Mouse (Mus musculus): ENCODE results near the gene Wasl. TPM values are rescaled to one million over a fixed set of nuclear protein-coding genes. Genes with fewer than 3 reads are reported as not detected.

Gene Wasl
- polyA plus RNA-seq, 1 experiment from 2014 or later = 74.8 TPM

DNA sequence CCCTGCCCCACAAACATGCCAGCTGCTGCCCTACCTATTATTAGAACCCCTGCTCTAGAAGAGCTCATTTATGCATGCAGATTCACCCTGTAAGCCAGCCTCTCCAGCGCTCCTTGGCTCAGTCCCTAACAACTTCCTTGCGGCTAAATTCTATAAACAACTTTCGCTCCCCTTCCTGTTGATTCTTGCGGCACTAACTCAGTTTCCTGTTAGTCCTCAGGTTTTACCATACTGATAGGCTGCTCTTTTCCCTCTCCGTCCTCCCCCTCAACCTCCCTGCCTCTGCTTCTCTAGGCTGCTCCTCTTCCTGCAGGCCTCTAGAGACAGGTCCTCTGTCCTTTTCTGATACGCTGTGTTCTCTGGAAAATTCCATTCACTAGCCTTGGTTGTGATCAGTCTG lies 93.7 kb downstream of the Wasl start:
- ATAC-seq (ENCODE audit: insufficient number of reproducible peaks, insufficient read depth, low FRiP score, low TSS enrichment) = no peak
- Histone ChIP-seq H3K27ac (no peak overlapping the region), H3K4me2 (replicated peaks) (no peak overlapping the region), H3K4me3 (no peak overlapping the region), H3K9me3 (no peaks in the 10 kb centered on the region), H3K36me3 (no peaks in the 10 kb centered on the region), H3K9ac (no peak overlapping the region), H3K27me3 (no peaks in the 10 kb centered on the region), H3K4me1 (no peaks in the 10 kb centered on the region)
- WGBS = 74% methylated on average over 6 of the region's 6 CpGs

DNA sequence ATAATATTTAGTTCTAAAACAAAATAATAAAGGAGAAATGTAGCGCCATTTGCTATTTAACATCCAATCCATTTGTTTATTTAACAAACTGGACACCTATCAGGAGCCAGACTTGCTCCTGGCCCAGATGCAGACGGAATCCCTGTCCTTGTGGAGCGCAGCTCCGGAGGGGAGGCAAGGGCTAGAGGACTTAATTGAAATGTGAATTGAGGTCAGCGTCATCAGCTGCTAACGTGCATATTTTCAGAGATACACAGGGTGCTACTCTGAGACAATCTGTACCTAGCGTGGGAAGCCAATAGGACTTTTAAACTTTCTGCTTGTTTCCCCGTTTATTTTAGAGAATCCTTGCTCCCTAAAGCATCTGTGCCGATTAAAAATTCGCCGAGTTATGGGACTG lies 94.5 kb downstream of the Wasl start:
- Histone ChIP-seq H3K4me1 (no peaks in the 10 kb centered on the region), H3K9ac (no peak overlapping the region), H3K4me2 (replicated peaks) (no peak overlapping the region), H3K27ac (no peak overlapping the region), H3K9me3 (no peaks in the 10 kb centered on the region), H3K4me3 (no peak overlapping the region), H3K36me3 (no peaks in the 10 kb centered on the region), H3K27me3 (no peaks in the 10 kb centered on the region)
- WGBS = 72% methylated on average over 11 of the region's 11 CpGs
- no peak for ATAC-seq (ENCODE audit: insufficient number of reproducible peaks, insufficient read depth, low FRiP score, low TSS enrichment)

DNA sequence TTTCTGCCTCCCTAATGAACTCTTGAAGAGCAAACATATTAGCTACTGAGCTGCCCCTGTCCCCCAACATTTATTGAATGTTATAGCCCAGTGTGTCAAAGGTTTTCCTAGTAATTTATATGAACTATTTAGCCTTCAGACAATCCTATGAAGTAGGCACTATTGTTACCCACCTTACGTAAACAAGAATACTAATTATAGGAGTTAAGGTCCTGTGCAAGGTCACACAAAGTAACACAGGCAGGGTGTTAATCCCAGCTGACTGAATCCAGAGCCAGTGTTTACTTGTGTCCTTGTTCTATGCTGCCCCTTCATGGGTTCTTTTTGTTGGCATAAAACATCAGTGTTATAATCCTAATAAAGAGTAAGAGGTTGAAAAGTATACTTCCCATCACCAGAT lies 95.1 kb downstream of the Wasl start:
- no peaks in the 10 kb centered on the region for H3K36me3 ChIP-seq
- no peak overlapping the region for H3K9ac ChIP-seq
- WGBS = 86% methylated on average over 1 of the region's 1 CpGs
- ATAC-seq (ENCODE audit: insufficient number of reproducible peaks, insufficient read depth, low FRiP score, low TSS enrichment) = no peak
- H3K9me3 ChIP-seq = no peaks in the 10 kb centered on the region
- H3K4me1 ChIP-seq = no peaks in the 10 kb centered on the region
- no peak overlapping the region for H3K27ac ChIP-seq
- no peaks in the 10 kb centered on the region for H3K27me3 ChIP-seq
- no peak overlapping the region for H3K4me2 ChIP-seq (replicated peaks)
- no peak overlapping the region for H3K4me3 ChIP-seq

DNA sequence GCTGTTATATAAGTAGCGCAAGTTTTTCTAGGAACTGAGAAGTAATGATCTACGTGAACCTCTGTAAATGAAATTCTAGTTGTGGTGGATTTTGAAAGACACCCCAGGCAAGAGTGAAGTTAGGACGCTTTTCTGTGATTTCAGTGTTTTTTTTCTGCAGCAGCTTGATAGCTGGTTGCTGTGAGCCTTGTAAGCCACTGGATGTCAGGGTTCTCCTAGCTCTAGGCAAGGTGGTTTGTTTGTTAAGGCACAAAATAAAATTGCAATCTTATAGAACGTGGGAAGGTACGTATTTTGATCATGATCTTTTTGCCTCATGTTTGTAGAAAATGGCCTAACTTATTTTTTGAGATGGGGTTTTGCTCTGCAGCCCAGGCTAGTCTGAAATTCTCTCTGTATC lies 95.8 kb downstream of the Wasl start:
- ATAC-seq (ENCODE audit: insufficient number of reproducible peaks, insufficient read depth, low FRiP score, low TSS enrichment) = no peak
- Histone ChIP-seq H3K4me2 (replicated peaks) (no peak overlapping the region), H3K9ac (no peak overlapping the region), H3K27ac (no peak overlapping the region), H3K9me3 (no peaks in the 10 kb centered on the region), H3K27me3 (no peaks in the 10 kb centered on the region), H3K4me1 (no peaks in the 10 kb centered on the region), H3K4me3 (no peak overlapping the region), H3K36me3 (no peaks in the 10 kb centered on the region)
- 82% methylated on average over 5 of the region's 5 CpGs for WGBS

DNA sequence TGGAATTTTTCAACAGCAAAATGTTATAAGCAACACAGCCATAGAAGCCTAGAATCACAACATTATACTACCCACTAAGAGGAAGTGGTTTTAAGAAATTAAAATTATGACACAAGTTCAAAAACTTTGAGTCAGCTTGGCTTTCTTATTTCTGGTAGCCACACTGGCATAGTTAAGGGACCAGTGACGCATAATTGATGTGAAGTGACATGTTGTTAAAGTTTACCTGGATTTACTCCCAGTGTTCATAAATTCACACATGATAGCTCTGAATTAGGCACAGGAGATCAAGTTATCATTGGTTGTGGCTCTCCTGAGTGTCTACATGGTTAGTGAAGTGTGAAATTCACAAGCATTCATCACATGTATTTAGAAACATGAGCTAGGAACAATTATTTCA lies 99.9 kb downstream of the Wasl start:
- 84% methylated on average over 1 of the region's 1 CpGs for WGBS

DNA sequence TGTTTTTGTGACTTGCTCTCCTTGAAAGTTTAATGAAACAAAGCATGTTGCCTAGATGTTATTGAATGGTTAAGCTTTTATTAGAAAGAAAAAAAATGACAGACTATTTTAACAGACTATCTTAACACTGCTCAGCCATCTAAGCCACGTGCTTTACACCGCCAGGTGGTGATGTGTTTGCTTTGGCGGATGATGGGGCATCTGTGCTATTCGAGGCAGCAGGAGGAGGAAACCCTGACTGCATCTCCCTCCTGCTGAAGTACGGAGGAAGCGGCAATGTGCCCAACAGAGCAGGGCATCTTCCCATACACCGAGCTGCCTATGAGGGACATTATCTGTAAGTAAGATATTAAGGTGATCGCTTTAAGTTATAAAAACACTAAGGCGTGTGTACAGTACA lies 100.7 kb downstream of the Wasl start:
- H3K9me3 ChIP-seq = no peaks in the 10 kb centered on the region
- H3K4me3 ChIP-seq = no peak overlapping the region
- H3K4me2 ChIP-seq (replicated peaks) = no peak overlapping the region
- no peak overlapping the region for H3K27ac ChIP-seq
- 74% methylated on average over 9 of the region's 9 CpGs for WGBS
- H3K9ac ChIP-seq = no peak overlapping the region
- no peaks in the 10 kb centered on the region for H3K36me3 ChIP-seq
- no peaks in the 10 kb centered on the region for H3K4me1 ChIP-seq
- no peaks in the 10 kb centered on the region for H3K27me3 ChIP-seq
- ATAC-seq (ENCODE audit: insufficient number of reproducible peaks, insufficient read depth, low FRiP score, low TSS enrichment) = no peak

More for the DNA sequence above, 99.9 kb downstream of the Wasl start:
- Histone ChIP-seq H3K36me3 (no peaks in the 10 kb centered on the region), H3K9ac (no peak overlapping the region), H3K4me1 (no peaks in the 10 kb centered on the region), H3K9me3 (no peaks in the 10 kb centered on the region), H3K27me3 (no peaks in the 10 kb centered on the region), H3K4me2 (replicated peaks) (no peak overlapping the region), H3K27ac (no peak overlapping the region), H3K4me3 (no peak overlapping the region)
- ATAC-seq (ENCODE audit: insufficient number of reproducible peaks, insufficient read depth, low FRiP score, low TSS enrichment) = no peak

Other genes starting within 250 kb of the Wasl start
- 0.06 and 0.08 TPM in 2 replicates for gene Iqub, start 149.9 kb downstream of the Wasl start, polyA plus RNA-seq (2016; fragmentation: Nextera tagmentation; extraction: Ambion mirVana)
- 327 and 344 TPM in 2 replicates for gene Ndufa5, start 137.0 kb downstream of the Wasl start, polyA plus RNA-seq (2016; fragmentation: Nextera tagmentation; extraction: Ambion mirVana)
- gene Asb15, start 136.9 kb downstream of the Wasl start, polyA plus RNA-seq (2016; fragmentation: Nextera tagmentation; extraction: Ambion mirVana) = not detected in 2 replicates
- 0.18 TPM in 1 of 2 replicates, not detected in the other for gene Lmod2, start 67.2 kb downstream of the Wasl start, polyA plus RNA-seq (2016; fragmentation: Nextera tagmentation; extraction: Ambion mirVana)
- not detected in 2 replicates for gene Hyal6, start 68.2 kb upstream of the Wasl start, polyA plus RNA-seq (2016; fragmentation: Nextera tagmentation; extraction: Ambion mirVana)
- gene Hyal4, start 83.3 kb upstream of the Wasl start, polyA plus RNA-seq (2016; fragmentation: Nextera tagmentation; extraction: Ambion mirVana) = not detected in 2 replicates
- gene Spam1, start 126.2 kb upstream of the Wasl start, polyA plus RNA-seq (2016; fragmentation: Nextera tagmentation; extraction: Ambion mirVana) = not detected in 2 replicates
- gene Hyal5, start 193.0 kb upstream of the Wasl start, polyA plus RNA-seq (2016; fragmentation: Nextera tagmentation; extraction: Ambion mirVana) = not detected in 2 replicates

Measured in embryonic facial prominence, embryonic 12.5 days (tissue).